Mouse (Mus musculus) hindbrain, embryonic 16.5 days (tissue): ENCODE measurements at regions not wholly inside any gene's neighbourhood (a gene's known extent, or its start where the extent isn't known, plus 50 kb on each side); places are given as distances from the start of the nearest gene placed in this dataset.

Experiments used
- ATAC-seq: fragments of 200-750 bp; cut with Nextera tagmentation; 2 replicates; pipeline ENCODE4 v1.8.0; 2017; ENCODE audit warnings: moderate TSS enrichment, moderate library complexity
- H3K27ac ChIP-seq: fragments of 300-500 bp; sonication (generic); 2 replicates; pipeline ENCODE4 v1.5.1; 2014; ENCODE audit warnings: low read depth, mild to moderate bottlenecking, control low read depth, low read length, moderate library complexity
- H3K27me3 ChIP-seq: fragments of 300-500 bp; sonication (generic); replicated peaks from 2 replicates; pipeline ENCODE4 v1.6.1; 2014; ENCODE audit warnings: low read length; ENCODE audit not compliant: control insufficient read depth, insufficient read depth
- H3K36me3 ChIP-seq: fragments of 300-500 bp; sonication (generic); 2 replicates; pipeline ENCODE4 v1.6.1; 2014; ENCODE audit warnings: mild to moderate bottlenecking, low read length, moderate library complexity, mixed read lengths; ENCODE audit not compliant: control insufficient read depth, insufficient read depth
- H3K4me1 ChIP-seq: fragments of 300-500 bp; sonication (generic); 2 replicates; pipeline ENCODE4 v1.6.1; 2014; ENCODE audit warnings: low read depth, low read length; ENCODE audit not compliant: control insufficient read depth, insufficient read depth
- H3K4me2 ChIP-seq: fragments of 300-500 bp; sonication (generic); 2 replicates; pipeline ENCODE4 v1.6.1; 2014; ENCODE audit warnings: mild to moderate bottlenecking, low read length, control low read depth, moderate library complexity
- H3K4me3 ChIP-seq: fragments of 300-500 bp; sonication (generic); 2 replicates; pipeline ENCODE4 v1.5.1; 2014; ENCODE audit warnings: mild to moderate bottlenecking, low read length, control low read depth, moderate library complexity
- H3K9ac ChIP-seq: fragments of 300-500 bp; sonication (generic); 2 replicates; pipeline ENCODE4 v1.6.1; 2014; ENCODE audit warnings: low read depth, mild to moderate bottlenecking, control low read depth, low read length, moderate library complexity
- H3K9me3 ChIP-seq: fragments of 300-500 bp; sonication (generic); 2 replicates; pipeline ENCODE4 v1.6.1; 2014; ENCODE audit warnings: mild to moderate bottlenecking, low read length, moderate library complexity; ENCODE audit not compliant: control insufficient read depth
- WGBS: fragments of 180-500 bp; shearing (Covaris S2); extraction: QIAGEN DNeasy Blood & Tissue Kit; methylation state at CpG from one replicate; pipeline ENCODE4 v1.1.7; 2014; 5-methylcytosine and 5-hydroxymethylcytosine counted together

DNA sequence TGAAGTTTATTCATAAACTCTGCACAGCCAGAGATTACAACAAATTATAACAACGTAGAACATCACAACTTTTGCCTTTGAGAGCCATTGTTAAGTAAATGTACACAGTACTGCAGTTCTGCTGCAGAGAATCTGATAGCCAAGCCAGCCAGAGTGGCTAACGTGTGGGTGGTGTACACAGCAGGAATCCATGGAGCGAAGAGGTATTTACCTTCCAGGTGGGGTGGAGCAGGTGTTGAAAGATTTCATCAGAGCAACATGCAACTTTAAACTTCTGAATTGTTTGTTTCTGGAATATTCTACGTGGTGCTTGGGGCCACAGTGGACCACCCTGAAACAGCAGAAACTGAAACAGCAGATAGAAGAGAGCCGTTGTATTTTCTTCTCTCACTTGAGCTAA is 88.4 kb upstream of the Mgme1 start:
- H3K36me3 ChIP-seq = no peaks in the 10 kb centered on the region
- no peak overlapping the region for H3K4me3 ChIP-seq
- no peak overlapping the region for H3K4me2 ChIP-seq
- no peaks in the 10 kb centered on the region for H3K4me1 ChIP-seq
- no peaks in the 10 kb centered on the region for H3K27me3 ChIP-seq
- no peak for ATAC-seq
- no peak overlapping the region for H3K9ac ChIP-seq
- H3K27ac ChIP-seq = no peak overlapping the region
- no peaks in the 10 kb centered on the region for H3K9me3 ChIP-seq
- WGBS = 81% methylated on average over 5 of the region's 5 CpGs

DNA sequence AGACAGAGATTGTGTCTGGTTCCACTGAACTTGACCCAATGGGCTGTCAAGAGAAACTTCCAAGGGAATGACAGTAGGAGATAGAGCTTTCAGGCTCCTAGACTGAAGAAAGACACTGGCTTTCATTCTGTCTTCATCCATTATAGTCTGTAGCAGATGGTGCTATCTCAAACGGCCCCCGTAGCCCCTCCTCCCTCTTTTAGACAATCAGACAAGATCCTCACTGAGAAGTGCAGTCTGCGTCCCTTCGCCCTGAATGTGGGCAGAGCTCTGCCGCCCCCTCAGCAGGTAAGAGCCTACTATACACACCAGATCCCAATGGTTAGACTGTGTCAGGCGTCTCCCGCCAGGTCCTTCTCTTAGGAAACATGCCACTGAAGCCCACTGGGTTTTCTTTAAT is 87.9 kb upstream of the Mgme1 start:
- Histone ChIP-seq H3K4me2 (no peak overlapping the region), H3K4me3 (no peak overlapping the region), H3K36me3 (no peaks in the 10 kb centered on the region), H3K27me3 (no peaks in the 10 kb centered on the region), H3K27ac (no peak overlapping the region), H3K4me1 (no peaks in the 10 kb centered on the region), H3K9ac (no peak overlapping the region), H3K9me3 (no peaks in the 10 kb centered on the region)
- WGBS = 58% methylated on average over 7 of the region's 7 CpGs
- ATAC-seq = 0 out of 2 replicates have a peak, but pooled peaks have one; percentile 45

DNA sequence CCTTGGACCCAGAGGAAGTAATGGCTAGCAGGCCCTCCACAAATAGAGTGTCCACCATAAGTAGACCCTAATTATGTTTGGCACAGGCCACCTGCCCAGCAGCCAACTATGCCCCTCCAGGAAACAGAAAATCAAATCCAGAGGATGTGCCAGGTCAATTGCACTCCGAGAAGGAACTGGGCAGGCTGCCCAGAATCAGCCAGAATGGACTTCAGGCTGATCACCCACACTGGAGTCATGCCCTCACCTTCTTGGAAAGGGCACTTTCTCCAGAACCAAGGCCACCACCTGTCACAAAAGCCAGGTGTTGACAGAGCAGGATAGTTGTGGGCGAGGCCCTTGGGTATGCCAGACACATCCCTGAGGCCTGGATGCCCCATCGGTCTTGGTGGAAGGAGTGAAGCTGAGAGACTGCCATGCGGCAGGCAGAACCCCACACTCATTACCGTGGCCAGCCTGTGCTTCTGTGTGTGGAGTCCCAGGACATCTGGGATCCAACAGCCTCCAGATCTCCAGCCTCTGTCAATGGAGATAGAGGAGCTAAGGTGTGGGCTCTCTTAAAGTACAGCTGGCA is 87.0 kb upstream of the Mgme1 start:
- H3K4me3 ChIP-seq = no peak overlapping the region
- no peaks in the 10 kb centered on the region for H3K36me3 ChIP-seq
- no peak overlapping the region for H3K9ac ChIP-seq
- ATAC-seq = peak; percentile 67; the same call in 1 of the 2 replicates
- H3K9me3 ChIP-seq = no peaks in the 10 kb centered on the region
- 60% methylated on average over 5 of the region's 5 CpGs for WGBS
- no peaks in the 10 kb centered on the region for H3K27me3 ChIP-seq
- no peak overlapping the region for H3K4me2 ChIP-seq
- H3K4me1 ChIP-seq = no peaks in the 10 kb centered on the region; the same call in 1 of the 2 replicates
- H3K27ac ChIP-seq = no peak overlapping the region

DNA sequence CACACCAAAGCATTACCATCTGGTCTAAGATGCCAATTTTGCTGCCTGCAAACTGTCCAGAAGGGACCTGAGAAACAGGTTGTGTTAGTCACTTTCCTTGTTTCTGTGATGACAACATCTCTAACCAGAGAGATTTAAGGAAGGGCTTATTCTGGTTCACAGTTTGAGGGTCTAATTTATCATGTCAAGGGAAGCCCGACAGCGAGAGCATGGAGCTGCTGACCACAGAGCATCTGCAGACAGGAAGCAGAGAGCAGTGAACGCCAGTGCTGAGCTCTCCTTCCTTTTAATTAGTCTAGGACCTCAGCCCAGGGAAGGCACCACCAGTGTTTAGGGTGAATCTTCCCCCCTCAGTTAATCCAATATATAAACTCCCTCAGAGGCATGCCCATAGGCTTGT is 85.3 kb upstream of the Mgme1 start:
- no peak for ATAC-seq
- Histone ChIP-seq H3K27me3 (no peaks in the 10 kb centered on the region), H3K27ac (no peak overlapping the region), H3K36me3 (no peaks in the 10 kb centered on the region), H3K4me1 (no peaks in the 10 kb centered on the region; the same call in 1 of the 2 replicates), H3K4me2 (no peak overlapping the region), H3K4me3 (no peak overlapping the region), H3K9me3 (no peaks in the 10 kb centered on the region), H3K9ac (no peak overlapping the region)
- 86% methylated on average over 3 of the region's 3 CpGs for WGBS

DNA sequence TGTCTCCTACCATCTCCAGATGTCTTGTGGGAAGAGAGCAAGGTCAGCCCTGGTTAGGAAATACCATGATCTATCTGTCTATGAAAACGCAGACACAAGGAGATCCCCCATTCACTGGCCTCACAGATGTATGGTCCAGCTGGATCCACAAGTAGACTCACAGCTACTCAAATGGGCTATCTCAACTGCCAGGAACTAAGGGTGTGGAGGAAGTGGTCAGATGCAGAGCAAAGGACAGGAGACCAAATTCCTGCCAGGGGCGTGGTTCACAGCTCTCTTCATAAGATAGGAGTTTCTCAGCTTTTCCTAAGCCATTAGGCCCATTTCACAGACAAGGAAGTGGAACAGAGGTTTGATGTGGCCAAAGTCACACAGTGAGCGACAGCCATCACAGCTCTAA is 84.0 kb upstream of the Mgme1 start:
- Histone ChIP-seq H3K4me1 (no peaks in the 10 kb centered on the region; the same call in 1 of the 2 replicates), H3K9me3 (no peaks in the 10 kb centered on the region), H3K36me3 (no peaks in the 10 kb centered on the region), H3K27ac (no peak overlapping the region), H3K4me2 (no peak overlapping the region), H3K27me3 (no peaks in the 10 kb centered on the region), H3K9ac (no peak overlapping the region), H3K4me3 (no peak overlapping the region)
- 89% methylated on average over 3 of the region's 3 CpGs for WGBS
- no peak for ATAC-seq

DNA sequence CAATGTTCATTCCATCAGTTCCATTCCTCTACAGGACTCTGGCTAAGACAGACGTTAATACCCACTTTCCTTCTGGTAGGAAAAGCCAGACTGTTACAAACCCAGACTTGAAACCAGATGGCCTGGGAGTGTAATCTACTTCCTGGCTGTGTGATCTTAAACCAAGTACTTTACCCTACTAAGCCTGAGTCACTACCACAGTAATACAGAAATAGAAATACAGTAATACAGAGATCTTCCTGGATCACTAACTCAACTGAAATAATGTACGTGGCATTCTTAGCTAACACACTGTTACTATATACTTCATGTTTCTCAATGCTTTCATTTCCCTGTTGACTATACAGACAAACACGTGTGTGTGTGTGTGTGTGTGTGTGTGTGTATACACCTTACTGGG is 82.4 kb upstream of the Mgme1 start:
- ATAC-seq = 0 out of 2 replicates have a peak, but pooled peaks have one; percentile 14
- 65% methylated on average over 3 of the region's 3 CpGs for WGBS
- Histone ChIP-seq H3K4me3 (no peak overlapping the region), H3K4me1 (no peaks in the 10 kb centered on the region; the same call in 1 of the 2 replicates), H3K9ac (no peak overlapping the region), H3K27ac (no peak overlapping the region), H3K27me3 (no peaks in the 10 kb centered on the region), H3K36me3 (no peaks in the 10 kb centered on the region), H3K9me3 (no peaks in the 10 kb centered on the region), H3K4me2 (no peak overlapping the region)

DNA sequence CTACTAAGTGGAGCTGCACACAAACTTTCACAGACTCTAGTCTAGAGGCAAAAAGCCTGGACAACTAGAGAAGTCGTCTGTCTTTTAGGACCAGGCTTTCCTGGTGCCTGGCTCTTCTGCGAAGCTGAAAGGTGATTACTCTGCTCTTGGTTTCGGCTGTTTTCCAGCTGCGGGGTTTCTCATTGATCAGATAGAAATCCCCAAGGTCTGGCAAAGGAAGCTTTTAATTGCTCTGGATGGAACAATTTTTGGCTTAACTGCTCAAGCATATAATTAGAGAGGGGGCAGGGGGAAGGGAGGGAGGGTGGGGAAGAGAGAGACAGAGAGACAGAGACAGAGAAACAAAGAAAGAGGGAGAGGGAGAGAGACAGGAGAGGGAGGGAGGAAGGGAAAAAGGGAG is 82.0 kb upstream of the Mgme1 start:
- ATAC-seq = 0 out of 2 replicates have a peak, but pooled peaks have one; percentile 45

DNA sequence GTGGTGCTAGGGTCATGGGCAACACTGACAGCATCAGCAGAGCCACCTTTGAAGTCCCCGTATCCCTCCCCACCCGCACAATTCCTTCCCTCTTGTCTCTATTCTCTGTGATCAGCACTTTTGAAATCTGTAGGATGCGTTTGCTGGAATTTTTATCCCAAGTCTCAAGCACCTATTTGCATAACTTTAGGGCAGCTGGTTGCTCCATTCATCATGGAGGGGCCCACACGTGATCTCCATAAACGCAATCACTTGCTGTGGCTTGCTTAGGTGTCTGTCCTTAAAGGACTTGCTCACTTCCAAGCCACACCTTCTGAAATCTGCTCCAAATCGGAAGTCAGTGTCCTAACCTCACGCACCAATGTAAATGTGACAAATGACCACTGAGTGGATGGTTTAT is 80.7 kb upstream of the Mgme1 start:
- H3K27me3 ChIP-seq = no peaks in the 10 kb centered on the region
- H3K27ac ChIP-seq = no peak overlapping the region
- no peak overlapping the region for H3K9ac ChIP-seq
- no peaks in the 10 kb centered on the region; the same call in 1 of the 2 replicates for H3K4me1 ChIP-seq
- no peak overlapping the region for H3K4me2 ChIP-seq
- H3K36me3 ChIP-seq = no peaks in the 10 kb centered on the region
- ATAC-seq = no peak
- H3K4me3 ChIP-seq = no peak overlapping the region
- H3K9me3 ChIP-seq = no peaks in the 10 kb centered on the region
- 68% methylated on average over 7 of the region's 7 CpGs for WGBS

More for the DNA sequence above, 82.0 kb upstream of the Mgme1 start:
- Histone ChIP-seq H3K27me3 (no peaks in the 10 kb centered on the region), H3K36me3 (no peaks in the 10 kb centered on the region), H3K4me1 (no peaks in the 10 kb centered on the region; the same call in 1 of the 2 replicates), H3K27ac (no peak overlapping the region), H3K4me3 (no peak overlapping the region), H3K9ac (no peak overlapping the region), H3K9me3 (no peaks in the 10 kb centered on the region), H3K4me2 (no peak overlapping the region)
- WGBS = 21% methylated on average over 4 of the region's 4 CpGs

DNA sequence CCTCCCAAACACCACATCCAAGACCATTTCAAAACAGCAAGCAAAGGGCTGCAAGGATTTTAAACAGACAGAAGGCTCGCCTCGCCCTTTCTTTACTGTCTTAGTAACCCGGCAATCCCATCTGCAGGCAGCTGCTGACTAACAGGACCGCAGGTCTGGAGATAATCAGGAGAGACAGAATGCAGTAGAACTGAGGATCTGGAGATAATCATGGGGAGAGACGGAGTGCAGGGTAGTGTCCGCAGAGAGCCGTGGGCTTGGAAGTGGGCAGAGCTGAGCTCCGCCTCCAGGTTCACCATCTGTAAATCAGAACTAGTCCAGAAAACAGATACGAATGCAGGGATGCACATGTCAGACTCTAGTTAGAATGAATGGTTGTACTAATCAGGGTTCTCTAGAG is 79.4 kb upstream of the Mgme1 start:
- Histone ChIP-seq H3K4me2 (no peak overlapping the region), H3K27me3 (no peaks in the 10 kb centered on the region), H3K4me1 (peaks cover 2% of the 10 kb centered on the region; the same call in 1 of the 2 replicates), H3K9me3 (no peaks in the 10 kb centered on the region), H3K4me3 (no peak overlapping the region), H3K27ac (no peak overlapping the region), H3K36me3 (no peaks in the 10 kb centered on the region), H3K9ac (no peak overlapping the region)
- no peak for ATAC-seq
- WGBS = 80% methylated on average over 9 of the region's 9 CpGs
